Mouse (Mus musculus): ENCODE results near the gene Psme1.

GRCm38 (mm10) chr14:55589771-55590448 lies 12.0 kb downstream of the Psme1 start:
- TF ChIP-seq POLR2A (IDR thresholded peaks at IDR 0.05; ENCODE audit: insufficient read length, low read depth) (no peak), MAX (IDR thresholded peaks at IDR 0.05; ENCODE audit: low read depth) (no peak), USF1 (IDR thresholded peaks at IDR 0.05; ENCODE audit: low read depth) (no peak), POLR2AphosphoS2 (IDR thresholded peaks at IDR 0.05; ENCODE audit: insufficient read length, low read depth) (no peak)

Measured in myocyte (in vitro differentiated cells).